Mouse (Mus musculus) limb, embryonic 10.5 days (tissue): ENCODE data around the gene Nosip. TPM values are rescaled to one million over a fixed set of nuclear protein-coding genes. Genes with fewer than 3 reads are reported as not detected.
"Not testable (repeated sequence)": the region's sequence is repeated elsewhere in the genome, so short reads cannot be mapped to it uniquely, and the experiment has no call there.

Experiments used
- DNase-seq: peaks from one replicate; pipeline ENCODE4 v3.0.0-alpha.2; 2017; ENCODE audit warnings: low spot score
- H3K27ac ChIP-seq: fragments of 300-500 bp; sonication (generic); 2 replicates; pipeline ENCODE4 v1.5.1; 2016; ENCODE audit warnings: mild to moderate bottlenecking
- H3K27me3 ChIP-seq: fragments of 300-500 bp; sonication (generic); 2 replicates; pipeline ENCODE4 v1.6.1; 2016; ENCODE audit warnings: low read depth, mild to moderate bottlenecking; ENCODE audit not compliant: poor library complexity, severe bottlenecking
- H3K36me3 ChIP-seq: fragments of 300-500 bp; sonication (generic); 2 replicates; pipeline ENCODE4 v1.6.1; 2016; ENCODE audit warnings: mild to moderate bottlenecking, moderate library complexity
- H3K4me1 ChIP-seq: fragments of 300-500 bp; sonication (generic); 2 replicates; pipeline ENCODE4 v1.6.1; 2016
- H3K4me3 ChIP-seq: fragments of 300-500 bp; sonication (generic); 2 replicates; pipeline ENCODE4 v1.5.1; 2016; ENCODE audit warnings: mild to moderate bottlenecking, moderate library complexity
- H3K9me3 ChIP-seq: fragments of 300-500 bp; sonication (generic); replicated peaks from 2 replicates; pipeline ENCODE4 v1.6.1; 2016; ENCODE audit warnings: mild to moderate bottlenecking
- WGBS: fragments of 180-500 bp; shearing (Covaris S2); methylation state at CpG from one replicate; pipeline ENCODE4 v1.1.7; 2016; 5-methylcytosine and 5-hydroxymethylcytosine counted together
- polyA plus RNA-seq: library from polyadenylated mRNA; unstranded; fragments of >200 nt; fragmentation: Nextera tagmentation; extraction: Ambion mirVana; gene quantifications from 2 replicates; pipeline ENCODE4 v1.2.1, GENCODE M21; 2016

Nosip gene
- polyA plus RNA-seq, 1 experiment from 2014 or later = 80.4 TPM

- DNase-seq = no peak
- H3K36me3 ChIP-seq = no peaks in the 10 kb centered on the region
- no peaks in the 10 kb centered on the region for H3K27me3 ChIP-seq
- H3K9me3 ChIP-seq = no peaks in the 10 kb centered on the region
- H3K4me1 ChIP-seq = peaks cover 29% of the 10 kb centered on the region
- WGBS = 78% methylated on average over 9 of the region's 9 CpGs
- H3K4me3 ChIP-seq = no peak overlapping the region
- H3K27ac ChIP-seq = peak overlapping the region; percentile 78
Measured at GRCm38 (mm10) chr7:45102940-45103585, 40.8 kb downstream of the Nosip start.

DNA sequence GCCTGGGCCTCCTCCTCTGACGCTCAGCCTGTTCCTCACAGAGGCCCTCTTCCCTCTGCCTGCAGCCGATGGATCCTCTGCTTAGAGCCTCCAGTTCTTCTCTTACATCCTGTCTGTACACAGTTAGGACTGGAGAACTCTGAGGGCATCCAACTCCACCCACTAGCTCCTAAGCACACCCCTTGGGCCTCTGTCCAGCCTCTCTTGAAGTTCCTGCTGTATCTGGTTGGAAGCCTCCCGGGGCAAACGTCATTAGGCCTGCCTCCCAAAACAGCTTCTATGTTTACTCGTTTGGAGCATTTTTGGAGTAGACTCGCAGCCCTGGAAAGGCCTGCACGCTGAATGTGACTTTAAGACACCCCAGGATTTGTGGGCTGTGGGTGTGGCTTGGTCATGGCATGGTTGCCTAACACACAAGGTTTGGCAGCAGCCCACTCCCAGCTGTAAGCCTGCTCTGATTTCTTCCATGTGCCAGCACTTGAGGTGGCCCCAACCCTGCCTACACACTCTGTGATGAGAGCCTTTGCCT is 41.5 kb downstream of the Nosip start, which contains the start of gene Fcgrt:
Fcgrt (minus strand) TSS at position 200 of the 529 bp plus-strand sequence.
- no peak for DNase-seq
- Histone ChIP-seq H3K27me3 (no peaks in the 10 kb centered on the region), H3K36me3 (no peaks in the 10 kb centered on the region), H3K9me3 (no peaks in the 10 kb centered on the region), H3K4me1 (peaks cover 29% of the 10 kb centered on the region), H3K4me3 (peak within 1 kb of the TSS; percentile 16; the same call in 1 of the 2 replicates), H3K27ac (peak within 1 kb of the TSS; percentile 78)
- WGBS = 54% methylated on average over 7 of the region's 7 CpGs

GRCm38 (mm10) chr7:45104941-45105340 is 42.7 kb downstream of the Nosip start:
- Histone ChIP-seq H3K4me3 (no peak overlapping the region), H3K9me3 (no peaks in the 10 kb centered on the region), H3K27me3 (no peaks in the 10 kb centered on the region), H3K36me3 (no peaks in the 10 kb centered on the region), H3K27ac (peak overlapping the region; percentile 30; the same call in 1 of the 2 replicates), H3K4me1 (peaks cover 29% of the 10 kb centered on the region)
- 83% methylated on average over 5 of the region's 5 CpGs for WGBS
- no peak for DNase-seq

DNA sequence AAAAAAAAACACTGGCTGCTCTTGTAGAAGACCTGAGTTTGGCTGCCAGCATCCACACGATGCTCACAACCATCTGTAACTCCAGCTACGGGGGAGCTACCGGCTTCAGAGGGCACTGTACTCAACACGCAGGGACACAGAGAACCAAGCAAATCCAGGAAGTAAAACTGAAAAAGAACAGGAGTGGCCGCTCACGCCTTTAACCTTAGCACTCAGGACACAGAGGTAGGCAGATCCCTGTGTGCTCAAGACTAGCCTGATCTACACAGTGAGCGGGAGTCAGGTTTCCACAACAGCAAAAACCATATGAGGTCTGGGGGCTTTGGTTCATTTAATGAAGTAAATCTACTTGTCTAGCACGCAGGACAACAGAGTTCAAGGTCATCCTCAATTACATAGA is 43.3 kb downstream of the Nosip start:
- no peak for DNase-seq
- peak overlapping the region; percentile 30; the same call in 1 of the 2 replicates for H3K27ac ChIP-seq
- no peaks in the 10 kb centered on the region for H3K36me3 ChIP-seq
- H3K4me1 ChIP-seq = peaks cover 29% of the 10 kb centered on the region
- no peak overlapping the region for H3K4me3 ChIP-seq
- no peaks in the 10 kb centered on the region for H3K27me3 ChIP-seq
- H3K9me3 ChIP-seq = no peaks in the 10 kb centered on the region
- 81% methylated on average over 8 of the region's 8 CpGs for WGBS

- Histone ChIP-seq H3K4me3 (no peak overlapping the region), H3K9me3 (no peaks in the 10 kb centered on the region), H3K36me3 (no peaks in the 10 kb centered on the region), H3K4me1 (peaks cover 29% of the 10 kb centered on the region), H3K27me3 (no peaks in the 10 kb centered on the region), H3K27ac (peak overlapping the region; percentile 65; the same call in 1 of the 2 replicates)
- 50% methylated on average over 6 of the region's 6 CpGs for WGBS
- DNase-seq = no peak
Measured at GRCm38 (mm10) chr7:45106441-45106840, 44.2 kb downstream of the Nosip start.

DNA sequence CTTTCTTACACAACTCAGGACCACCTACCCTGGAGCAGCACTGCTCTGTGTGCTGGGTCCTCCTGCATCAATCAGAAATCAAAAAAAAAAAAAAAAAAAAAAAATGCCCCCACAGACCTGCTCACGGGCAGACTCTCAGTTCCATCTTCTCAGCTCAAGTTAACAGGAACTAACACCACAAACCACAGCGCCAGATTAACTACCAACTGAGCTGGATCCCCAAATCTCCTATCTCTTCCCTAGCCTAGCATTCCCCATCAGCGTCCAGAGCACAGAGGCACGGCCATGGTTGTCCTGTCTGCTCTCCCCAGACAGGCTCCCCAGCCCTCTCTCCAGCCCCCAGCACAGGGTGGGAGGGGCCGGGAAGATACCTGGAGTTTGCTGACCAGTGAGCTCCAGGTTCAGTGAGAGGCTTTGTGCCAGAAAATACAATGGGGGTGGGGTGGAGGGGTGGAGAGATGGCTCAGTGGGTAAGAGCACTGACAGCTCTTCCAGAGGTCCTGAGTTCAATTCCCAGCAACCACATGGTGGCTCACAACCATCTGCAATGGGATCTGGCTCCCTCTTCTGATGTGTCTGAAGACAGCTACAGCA is 44.9 kb downstream of the Nosip start:
- WGBS = 61% methylated on average over 5 of the region's 5 CpGs
- Histone ChIP-seq H3K27me3 (no peaks in the 10 kb centered on the region), H3K9me3 (no peaks in the 10 kb centered on the region), H3K4me3 (no peak overlapping the region), H3K36me3 (no peaks in the 10 kb centered on the region), H3K27ac (peak overlapping the region; percentile 65; the same call in 1 of the 2 replicates), H3K4me1 (peaks cover 29% of the 10 kb centered on the region)
- DNase-seq = no peak

DNA sequence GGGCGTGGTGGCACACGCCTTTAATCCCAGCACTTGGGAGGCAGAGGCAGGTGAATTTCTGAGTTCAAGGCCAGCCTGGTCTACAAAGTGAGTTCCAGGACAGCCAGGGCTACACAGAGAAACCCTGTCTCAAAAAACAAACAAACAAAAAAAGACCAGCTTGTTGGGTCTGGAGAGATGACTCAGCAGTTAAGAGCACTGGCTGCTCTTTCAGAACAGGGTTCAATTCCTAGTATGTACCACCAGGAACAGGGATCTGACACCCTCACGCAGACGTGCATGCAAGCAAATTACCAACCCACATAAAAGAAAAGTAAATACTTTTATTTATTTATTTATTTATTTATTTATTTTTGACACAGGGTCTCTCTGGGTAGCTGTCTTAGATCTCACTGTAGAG is 47.9 kb downstream of the Nosip start:
- DNase-seq, H3K36me3 ChIP-seq, H3K4me3 ChIP-seq, H3K27me3 ChIP-seq, H3K9me3 ChIP-seq, H3K27ac ChIP-seq: not testable (repeated sequence)
- peaks cover 16% of the 10 kb centered on the region for H3K4me1 ChIP-seq
- 93% methylated on average over 4 of the region's 4 CpGs for WGBS

DNA sequence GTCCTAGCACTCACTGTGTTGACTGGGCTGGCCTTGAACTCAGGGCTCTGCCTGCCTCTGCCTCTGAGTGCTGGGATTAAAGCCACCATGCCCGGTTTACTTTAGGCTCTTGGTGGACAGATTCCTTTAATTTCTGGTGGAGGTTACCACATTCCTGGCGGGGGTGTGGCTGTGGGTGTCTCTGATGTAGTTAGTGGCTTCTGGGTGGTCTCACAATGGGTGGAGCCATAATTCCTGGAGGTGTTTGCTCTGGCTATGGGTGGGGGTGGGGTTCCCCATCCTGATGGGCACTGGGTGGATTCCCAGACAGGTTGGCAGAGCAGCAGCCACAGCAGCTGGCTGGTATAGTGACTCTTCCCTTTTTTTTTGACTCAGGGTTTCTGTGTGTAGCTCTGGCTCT is 49.7 kb downstream of the Nosip start:
- Histone ChIP-seq H3K4me1 (peaks cover 4% of the 10 kb centered on the region; the same call in 1 of the 2 replicates), H3K4me3 (no peak overlapping the region), H3K9me3 (no peaks in the 10 kb centered on the region), H3K27ac (no peak overlapping the region), H3K36me3 (no peaks in the 10 kb centered on the region), H3K27me3 (no peaks in the 10 kb centered on the region)
- no peak for DNase-seq
- WGBS = 60% methylated on average over 2 of the region's 2 CpGs

- WGBS = 59% methylated on average over 3 of the region's 3 CpGs
- peaks cover 4% of the 10 kb centered on the region; the same call in 1 of the 2 replicates for H3K4me1 ChIP-seq
Measured at GRCm38 (mm10) chr7:45112529-45112928, 50.3 kb downstream of the Nosip start.

GRCm38 (mm10) chr7:45113476-45113875 is 51.2 kb downstream of the Nosip start:
- Histone ChIP-seq H3K36me3 (peaks cover 10% of the 10 kb centered on the region), H3K27ac (no peak overlapping the region)
- 87% methylated on average over 2 of the region's 2 CpGs for WGBS

More at GRCm38 (mm10) chr7:45112529-45112928, 50.3 kb downstream of the Nosip start:
- no peaks in the 10 kb centered on the region for H3K27me3 ChIP-seq
- no peak overlapping the region for H3K4me3 ChIP-seq
- no peak overlapping the region for H3K27ac ChIP-seq
- no peaks in the 10 kb centered on the region for H3K9me3 ChIP-seq
- peaks cover under 1% of the 10 kb centered on the region for H3K36me3 ChIP-seq
- no peak for DNase-seq

GRCm38 (mm10) chr7:45117566-45117965 is 55.3 kb downstream of the Nosip start:
- 84% methylated on average over 8 of the region's 8 CpGs for WGBS
- peaks cover 51% of the 10 kb centered on the region for H3K36me3 ChIP-seq
- no peaks in the 10 kb centered on the region for H3K9me3 ChIP-seq
- H3K27me3 ChIP-seq = no peaks in the 10 kb centered on the region
- no peak overlapping the region for H3K4me3 ChIP-seq
- H3K27ac ChIP-seq = no peak overlapping the region
- peaks cover 19% of the 10 kb centered on the region for H3K4me1 ChIP-seq
- DNase-seq = no peak

More at GRCm38 (mm10) chr7:45113476-45113875, 51.2 kb downstream of the Nosip start:
- DNase-seq = no peak
- H3K9me3 ChIP-seq = no peaks in the 10 kb centered on the region
- H3K4me1 ChIP-seq = peaks cover 4% of the 10 kb centered on the region; the same call in 1 of the 2 replicates
- no peak overlapping the region for H3K4me3 ChIP-seq
- H3K27me3 ChIP-seq = no peaks in the 10 kb centered on the region

DNA sequence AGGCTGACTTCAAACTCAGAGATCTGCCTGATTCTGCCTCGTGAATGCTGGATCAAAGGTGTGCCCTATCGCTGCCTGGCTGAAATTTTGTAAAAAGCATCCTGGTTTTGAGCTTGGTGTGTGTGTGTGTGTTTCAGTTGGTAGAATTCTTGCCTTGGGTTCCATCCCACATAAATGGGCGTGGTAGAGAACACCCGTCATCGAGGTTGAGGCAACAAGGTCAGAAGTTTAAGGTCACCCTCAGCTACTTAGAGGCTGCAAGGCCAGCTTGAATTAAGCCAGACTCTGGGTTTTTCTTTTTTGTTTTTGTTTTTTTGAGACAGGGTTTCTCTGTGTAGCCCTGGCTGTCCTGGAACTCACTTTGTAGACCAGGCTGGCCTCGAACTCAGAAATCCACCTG is 56.1 kb downstream of the Nosip start:
- no peak for DNase-seq
- Histone ChIP-seq H3K4me1 (peaks cover 27% of the 10 kb centered on the region), H3K36me3 (peaks cover 58% of the 10 kb centered on the region), H3K27me3 (no peaks in the 10 kb centered on the region), H3K9me3 (no peaks in the 10 kb centered on the region), H3K4me3 (no peak overlapping the region), H3K27ac (no peak overlapping the region)
- 90% methylated on average over 6 of the region's 6 CpGs for WGBS
